Mouse (Mus musculus): ENCODE measurements at regions not wholly inside any gene's neighbourhood (a gene's known extent, or its start where the extent isn't known, plus 50 kb on each side); places are given as distances from the start of the nearest gene placed in this dataset.

GRCm38 (mm10) chr3:144378524-144379225, 173.7 kb upstream of the Lmo4 start:
- no peak for DNase-seq (ENCODE audit: low spot score)

DNA sequence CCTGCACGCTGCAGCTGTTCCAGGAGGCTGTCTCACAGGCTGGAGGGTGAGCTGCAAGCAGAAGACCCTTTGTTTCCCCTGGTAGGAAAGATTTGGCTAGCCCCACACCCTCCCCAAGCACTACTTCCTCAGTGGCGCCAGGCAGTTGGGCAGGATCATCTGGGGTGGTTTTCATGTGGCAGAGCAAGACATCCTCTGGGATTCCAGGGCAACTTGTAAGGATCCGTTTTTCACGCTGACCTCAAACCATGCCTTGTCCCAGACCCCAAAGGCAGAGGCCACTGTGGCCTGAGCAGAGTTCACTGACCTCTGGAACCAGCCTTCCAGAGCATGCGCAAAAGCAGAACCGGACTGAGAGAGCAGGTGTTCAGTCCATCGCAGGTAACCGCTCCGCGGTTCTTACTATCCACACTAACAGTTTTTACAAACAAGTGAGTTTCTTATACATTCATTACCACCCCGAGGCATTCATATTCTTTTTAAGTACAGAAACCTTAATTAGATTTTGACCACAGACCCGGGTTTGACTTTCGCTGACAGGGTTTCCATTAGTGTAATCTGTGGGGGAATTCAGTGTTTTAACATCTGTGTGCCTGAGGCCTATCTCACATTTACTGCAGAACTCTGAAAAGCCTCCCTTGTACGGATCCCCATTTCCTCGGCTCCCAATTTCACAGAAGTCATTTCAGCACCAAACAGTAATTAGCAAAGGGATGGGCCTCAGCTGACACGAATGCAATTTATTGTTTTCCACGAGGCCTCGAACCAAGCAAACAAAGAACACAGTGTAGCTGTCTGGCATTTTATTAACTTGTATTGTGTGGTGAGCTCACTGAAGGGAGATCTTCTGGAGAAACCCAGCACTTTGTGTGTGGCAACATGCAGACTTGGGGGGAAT, 172.9 kb upstream of the Lmo4 start:
- DNase-seq (ENCODE audit: low spot score): no peak

GRCm38 (mm10) chr3:144376463-144377402, 171.7 kb upstream of the Lmo4 start:
- DNase-seq (ENCODE audit: low spot score): no peak

DNA sequence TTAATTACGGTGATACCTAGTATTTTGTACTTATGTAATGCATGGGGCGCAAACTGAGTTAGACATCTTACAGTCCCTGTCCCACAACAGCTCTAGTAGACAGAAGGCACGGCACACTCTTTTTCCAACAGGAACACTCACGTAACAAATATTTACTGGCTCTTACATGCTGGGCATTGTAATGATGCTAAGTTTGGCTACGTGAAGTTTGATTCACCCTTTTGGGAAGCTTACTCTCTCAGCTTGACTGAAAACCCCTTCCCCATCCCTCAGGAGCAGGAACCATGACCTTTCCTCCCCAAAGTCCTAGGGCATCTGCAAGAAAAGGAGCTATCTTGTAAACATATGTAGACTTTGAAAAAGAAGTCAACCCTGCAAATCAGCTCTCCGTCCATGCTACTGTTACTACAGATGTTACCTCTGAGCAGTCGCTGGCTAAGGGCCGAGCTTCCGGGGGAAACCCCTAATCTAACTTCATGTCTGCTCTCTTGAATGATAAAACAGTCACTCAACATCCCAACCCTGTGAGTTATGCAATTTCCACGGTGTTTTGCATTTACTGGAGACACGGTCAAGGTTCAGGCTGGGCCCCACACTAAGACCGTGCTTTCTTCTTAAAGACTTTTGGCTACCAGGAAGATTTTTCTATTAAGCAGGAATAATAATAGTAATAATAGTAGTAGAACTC, 170.8 kb upstream of the Lmo4 start:
- no peak for DNase-seq (ENCODE audit: low spot score)

GRCm38 (mm10) chr3:144368300-144368699, 163.3 kb upstream of the Lmo4 start:
- no peak for DNase-seq (ENCODE audit: low spot score)

DNA sequence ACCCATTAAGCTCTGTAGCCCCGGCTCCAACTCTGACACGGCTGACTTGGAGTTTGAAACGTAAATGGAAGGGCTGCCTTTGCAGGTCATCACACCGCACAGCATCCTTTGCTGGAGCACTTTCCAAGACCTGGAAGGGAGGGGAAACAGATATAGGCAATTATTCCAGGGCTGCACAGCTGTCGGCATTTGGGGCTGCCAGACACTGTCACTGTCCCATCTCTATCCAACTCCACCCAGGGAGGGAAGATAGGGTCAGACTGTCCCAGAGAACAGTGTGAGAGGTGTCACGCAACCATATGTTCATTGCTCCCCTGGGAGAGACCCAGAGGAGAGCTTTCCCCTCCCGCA, 162.7 kb upstream of the Lmo4 start:
- DNase-seq (ENCODE audit: low spot score): no peak

DNA sequence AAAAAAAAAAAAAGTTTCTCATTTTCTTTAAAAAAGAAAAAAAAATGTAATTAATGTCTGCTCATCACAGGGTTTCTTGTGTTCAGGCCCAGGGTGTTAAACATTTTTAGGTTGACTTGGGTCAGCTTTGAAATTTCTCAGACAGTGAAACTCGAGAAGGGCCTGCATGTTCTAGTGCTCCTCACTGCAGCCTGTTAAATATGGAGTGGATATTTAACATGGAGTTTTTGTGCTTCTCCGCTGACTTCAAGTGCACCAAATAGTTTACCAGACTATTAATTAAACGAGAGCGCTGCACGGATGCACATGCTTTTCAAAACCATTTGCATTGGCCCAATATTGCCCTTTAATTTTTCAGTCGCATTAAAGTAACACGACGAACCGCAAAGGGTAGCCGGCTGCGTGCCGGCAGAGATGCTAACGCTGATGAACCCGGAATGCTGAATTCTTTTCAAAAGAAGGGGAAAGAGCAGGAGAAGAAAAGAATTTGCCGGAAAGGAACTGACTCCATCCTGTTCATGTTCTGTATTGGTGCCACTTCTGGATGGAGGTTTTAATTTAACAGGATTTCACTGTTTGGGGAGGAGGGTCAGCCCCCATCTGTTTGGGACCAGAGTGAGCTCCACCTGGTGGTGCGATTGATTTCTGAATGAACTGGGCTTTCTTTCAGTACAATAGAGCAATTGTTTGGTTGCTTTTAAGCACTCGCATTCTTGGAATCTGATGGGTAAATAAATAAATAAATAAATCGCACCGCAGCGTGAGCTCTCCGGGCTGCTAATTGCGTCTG, 162.2 kb upstream of the Lmo4 start:
- no peak for DNase-seq (ENCODE audit: low spot score)

DNA sequence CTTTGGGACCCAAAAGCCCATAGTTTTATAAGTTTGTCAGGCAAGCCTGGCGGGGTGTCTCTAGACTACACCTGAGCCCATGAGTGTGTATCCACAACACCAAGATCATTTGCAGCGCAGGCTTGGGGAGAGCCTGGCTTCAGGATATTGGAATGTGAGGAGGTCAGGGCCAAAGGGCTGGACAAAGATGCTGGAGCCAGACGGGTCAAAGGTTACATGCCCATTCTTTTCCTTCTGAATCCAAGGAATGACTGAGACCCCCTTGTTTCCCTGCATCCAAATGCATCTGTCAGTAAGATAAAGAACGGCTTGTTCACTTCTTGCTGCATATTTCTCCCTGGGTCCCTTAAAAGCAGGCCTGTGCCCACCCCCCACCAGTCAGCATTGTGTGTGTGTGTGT, 160.9 kb upstream of the Lmo4 start:
- DNase-seq (ENCODE audit: low spot score): no peak

GRCm38 (mm10) chr3:144362472-144362871, 157.5 kb upstream of the Lmo4 start:
- DNase-seq (ENCODE audit: low spot score): peak; percentile 25

GRCm38 (mm10) chr3:144361203-144361978, 156.4 kb upstream of the Lmo4 start:
- DNase-seq (ENCODE audit: low spot score): no peak

- DNase-seq (ENCODE audit: low spot score): no peak
Measured at GRCm38 (mm10) chr3:144356948-144357295, 151.9 kb upstream of the Lmo4 start.

- DNase-seq (ENCODE audit: low spot score): no peak
Measured at GRCm38 (mm10) chr3:144356103-144356947, 151.3 kb upstream of the Lmo4 start.

- no peak for DNase-seq (ENCODE audit: low spot score)
Measured at GRCm38 (mm10) chr3:144352559-144352958, 147.5 kb upstream of the Lmo4 start.

GRCm38 (mm10) chr3:144348431-144348830, 143.4 kb upstream of the Lmo4 start:
- no peak for DNase-seq (ENCODE audit: low spot score)

DNA sequence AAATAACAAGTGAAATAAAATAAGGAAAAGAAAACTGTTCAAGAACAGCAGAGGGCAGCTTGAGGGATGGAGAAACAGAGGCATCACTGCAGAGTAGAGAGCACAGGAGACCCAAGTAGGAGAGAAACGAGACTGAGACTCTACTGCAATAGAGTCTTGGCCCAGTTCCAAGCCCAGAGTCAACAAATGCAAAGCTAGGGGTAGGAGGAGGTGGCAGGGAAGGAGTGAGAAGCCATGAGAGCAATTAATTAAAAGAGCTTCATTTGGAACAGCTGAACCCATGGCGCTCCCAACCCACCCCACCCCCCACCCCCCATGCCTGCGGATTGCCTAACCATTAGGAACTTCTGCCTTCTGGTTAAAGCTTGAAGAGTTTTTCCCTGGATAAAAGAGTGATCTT, 130.2 kb upstream of the Lmo4 start:
- DNase-seq (ENCODE audit: low spot score): no peak

DNA sequence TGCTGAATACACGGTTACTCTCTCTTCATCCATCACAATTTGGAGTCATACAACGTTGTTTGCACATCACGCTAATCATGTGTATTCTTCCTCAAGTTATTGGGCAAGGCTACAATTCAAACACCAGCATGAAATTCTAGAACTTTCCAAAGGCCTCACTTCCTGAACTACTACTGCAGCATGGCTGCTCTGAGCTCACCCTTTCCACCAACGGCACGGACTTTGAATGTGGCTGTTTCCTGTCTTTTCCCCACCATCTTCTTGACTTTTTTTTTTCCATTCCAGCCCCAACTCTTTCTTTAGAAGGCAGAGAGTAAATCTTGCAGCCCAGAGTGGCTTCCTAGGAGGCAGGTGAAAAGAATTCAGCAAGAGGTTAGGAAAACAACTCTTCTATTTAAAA, 129.2 kb upstream of the Lmo4 start:
- DNase-seq (ENCODE audit: low spot score): no peak

DNA sequence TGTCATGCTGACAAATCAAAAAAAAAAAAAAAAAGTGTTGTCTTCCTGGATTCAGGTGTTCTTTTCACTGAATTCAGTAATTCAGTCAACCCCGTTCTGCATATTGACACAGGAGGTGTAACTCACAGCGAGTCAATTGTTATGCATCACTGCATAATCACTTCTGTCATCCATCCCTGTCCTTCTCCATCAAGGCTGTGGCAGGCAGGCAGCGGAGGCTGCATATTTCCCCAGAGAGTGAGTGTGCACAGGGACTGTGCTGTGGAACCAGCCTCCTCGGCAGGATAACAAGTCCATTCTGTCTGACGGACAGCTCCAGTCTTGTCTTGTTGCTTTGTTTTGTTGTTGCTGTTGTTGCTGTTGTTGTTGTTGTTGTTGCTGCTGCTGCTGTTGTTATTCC, 127.3 kb upstream of the Lmo4 start:
- DNase-seq (ENCODE audit: low spot score): no peak

DNA sequence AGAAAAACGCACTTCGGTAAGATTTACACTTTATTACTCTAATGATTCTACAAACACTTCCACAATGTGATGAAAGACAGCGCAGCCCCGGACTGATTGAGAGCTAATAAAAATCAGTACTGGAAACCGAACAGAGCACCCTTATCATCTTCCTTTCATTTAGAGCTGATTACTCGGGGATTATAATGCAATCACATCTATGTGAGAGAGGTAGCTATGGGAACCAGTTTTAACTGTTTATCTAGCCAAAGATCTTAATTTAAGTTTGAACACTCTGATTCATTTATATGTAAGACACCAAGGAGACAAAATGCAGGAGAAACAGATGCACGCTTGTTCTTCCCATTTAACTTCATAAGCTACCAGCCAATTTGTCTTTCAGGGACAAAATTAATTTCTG, 124.1 kb upstream of the Lmo4 start:
- DNase-seq (ENCODE audit: low spot score): no peak

DNA sequence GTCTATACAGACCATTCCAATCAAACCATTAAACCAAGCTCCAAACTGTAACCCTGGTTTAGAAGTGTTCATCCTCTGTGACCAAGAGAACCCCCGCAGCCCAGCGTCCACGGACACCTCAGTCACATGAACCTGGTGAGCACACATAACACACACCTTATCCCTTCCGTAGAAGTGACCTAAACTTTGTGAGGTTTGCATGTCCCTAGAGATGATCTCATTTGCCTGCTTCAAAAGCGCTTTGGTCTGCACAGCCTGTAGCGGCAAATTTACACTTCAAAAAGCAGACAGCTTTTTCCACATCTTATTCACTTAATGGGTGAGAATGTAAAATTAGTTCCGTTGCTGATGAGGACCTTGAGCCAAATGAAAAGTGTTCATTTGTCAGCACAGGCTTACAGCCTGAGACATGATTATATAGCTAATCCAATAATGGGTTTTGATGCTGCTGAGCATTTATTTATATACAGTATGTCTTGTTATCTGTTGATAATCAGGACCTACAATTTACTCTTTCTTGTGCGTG, 122.3 kb upstream of the Lmo4 start:
- no peak for DNase-seq (ENCODE audit: low spot score)
